Comparison of ENCODE assay signal across 9 mouse cellular contexts in genomic region chr13:78197286-78197818, GRCm38 (mm10). TPM values are rescaled to one million over a fixed set of nuclear protein-coding genes. Genes with fewer than 3 reads are reported as not detected.
A peak's percentile ranks its signal among the peaks of the same experiment; 100 is the strongest.
DNase-seq lines count a peak whose midpoint lies in the region; ATAC-seq and TF ChIP-seq lines count a peak whose summit lies in the region.
"Had no signal": no experiment of that assay in that cellular context is flagged by ENCODE, and none has a peak within 500 bp of the region (broad histone marks: within the 10 kb centered on the region; RNA-seq: fewer than 3 reads in every experiment).

No protein-coding gene starts in this region.

- peaks cover 67% of the 10 kb centered on the region for H3K27me3 ChIP-seq in heart, postnatal 0 days (ENCODE audit: control insufficient read depth, insufficient read depth, low read length)
- H3K27me3 ChIP-seq in forebrain, embryonic 15.5 days = no peaks in the 10 kb centered on the region
- H3K27me3 ChIP-seq in liver, postnatal 0 days (ENCODE audit: insufficient read depth, low read length) = peaks cover 83% of the 10 kb centered on the region
- H3K27me3 ChIP-seq: Patski had no signal

- DNase-seq in heart, postnatal 0 days (ENCODE audit: low spot score) = no peak
- DNase-seq in heart, adult 18-20 months = no peak
- DNase-seq in NIH3T3 (ENCODE audit: low read depth) (peak; percentile 40), adipocyte (ENCODE audit: low spot score) (no peak)
- DNase-seq in liver, postnatal 0 days = no peak
- no peak for DNase-seq in ovary, postnatal 36 days (ENCODE audit: low spot score)
- no peak for DNase-seq in ovary, postnatal 10 days (ENCODE audit: low spot score)

- H3K9ac ChIP-seq in heart, postnatal 0 days (replicated peaks; ENCODE audit: low read depth, low read length) = peak overlapping the region; percentile 62; the same call in 1 of the 2 replicates
- peak overlapping the region; percentile 99 for H3K9ac ChIP-seq in forebrain, embryonic 15.5 days (replicated peaks)
- no peak overlapping the region for H3K9ac ChIP-seq in liver, postnatal 0 days (replicated peaks)

- no peaks in the 10 kb centered on the region for H3K9me3 ChIP-seq in heart, postnatal 0 days (replicated peaks; ENCODE audit: control insufficient read depth, low read length)
- no peaks in the 10 kb centered on the region for H3K9me3 ChIP-seq in forebrain, embryonic 15.5 days
- no peaks in the 10 kb centered on the region for H3K9me3 ChIP-seq in liver, postnatal 0 days (ENCODE audit: low read length)

- H3K36me3 ChIP-seq in heart, postnatal 0 days (replicated peaks; ENCODE audit: control insufficient read depth, insufficient read depth, low read length) = no peaks in the 10 kb centered on the region
- no peaks in the 10 kb centered on the region for H3K36me3 ChIP-seq in forebrain, embryonic 15.5 days
- no peaks in the 10 kb centered on the region for H3K36me3 ChIP-seq in liver, postnatal 0 days (replicated peaks; ENCODE audit: insufficient read depth, low read length)

- no peak overlapping the region for H3K27ac ChIP-seq in heart, postnatal 0 days (ENCODE audit: low read depth)
- peak overlapping the region; percentile 100 for H3K27ac ChIP-seq in forebrain, embryonic 15.5 days (replicated peaks)
- H3K27ac ChIP-seq in liver, postnatal 0 days (ENCODE audit: low read depth) = no peak overlapping the region

- peak overlapping the region; percentile 99 for H3K4me2 ChIP-seq in heart, postnatal 0 days (ENCODE audit: low read depth, low read length)
- peak overlapping the region; percentile 71 for H3K4me2 ChIP-seq in forebrain, embryonic 15.5 days (replicated peaks)
- H3K4me2 ChIP-seq in liver, postnatal 0 days (ENCODE audit: low read depth, low read length) = peak overlapping the region; percentile 84

- peaks cover 15% of the 10 kb centered on the region; the same call in 1 of the 2 replicates for H3K4me1 ChIP-seq in heart, postnatal 0 days (ENCODE audit: control insufficient read depth, insufficient read depth)
- H3K4me1 ChIP-seq in forebrain, embryonic 15.5 days = peaks cover 14% of the 10 kb centered on the region
- peaks cover 3% of the 10 kb centered on the region; the same call in 1 of the 2 replicates for H3K4me1 ChIP-seq in liver, postnatal 0 days (ENCODE audit: insufficient read depth)

- TF ChIP-seq EP300 in heart, postnatal 0 days (IDR thresholded peaks at IDR 0.05; ENCODE audit: low read depth) = no peak
- TF ChIP-seq EP300 in liver, postnatal 0 days (IDR thresholded peaks at IDR 0.05; ENCODE audit: low read depth) = no peak

- peak overlapping the region; percentile 73 for H3K4me3 ChIP-seq in heart, postnatal 0 days (ENCODE audit: low read depth, low read length)
- peak overlapping the region; percentile 89 for H3K4me3 ChIP-seq in forebrain, embryonic 15.5 days
- peak overlapping the region; percentile 58 for H3K4me3 ChIP-seq in liver, postnatal 0 days (ENCODE audit: low read depth, low read length)

- no peak for ATAC-seq in heart, postnatal 0 days (ENCODE audit: insufficient read depth, low read depth)
- no peak for ATAC-seq in forebrain, embryonic 15.5 days (replicated peaks)
- ATAC-seq in liver, postnatal 0 days = no peak

- WGBS in heart, postnatal 0 days = 13% methylated on average over 9 of the region's 9 CpGs
- WGBS in forebrain, embryonic 15.5 days = under 1% methylated on average over 9 of the region's 9 CpGs
- 1% methylated on average over 9 of the region's 9 CpGs for WGBS in liver, postnatal 0 days (ENCODE audit: insufficient replicate concordance)

- TF ChIP-seq CTCF in heart, postnatal 0 days (IDR thresholded peaks at IDR 0.05; ENCODE audit: low read depth) = no peak
- TF ChIP-seq CTCF in liver, postnatal 0 days (IDR thresholded peaks at IDR 0.05; ENCODE audit: low read depth) = no peak

RNA-seq across cellular contexts. Expression of gene Nr2f1, which starts 2.2 kb away (rescaled TPM):
- total RNA-seq in heart, postnatal 0 days (2014; rRNA removed; ENCODE audit: low replicate concordance) = 11.4 and 11.6 TPM in 2 replicates
- 2.0 and 2.3 TPM in 2 replicates for polyA plus RNA-seq in heart, postnatal 0 days (2015; fragmentation: Nextera tagmentation; extraction: Ambion mirVana)
- 1 to 10 TPM; 2.1 to 2.6 TPM for total RNA-seq in heart, adult 18-20 months (2021)
- 77.7 and 88.5 TPM in 2 replicates for polyA plus RNA-seq in forebrain, embryonic 15.5 days (2015; fragmentation: Nextera tagmentation; extraction: Ambion mirVana)
- 0.36 and 0.52 TPM in 2 replicates for polyA plus RNA-seq in liver, postnatal 0 days (2015; fragmentation: Nextera tagmentation; extraction: Ambion mirVana)

Comparison
In these comparisons a context has a peak if more than half of its experiments do, and no peak if none do; other contexts are left out.
1. RNA of gene Nr2f1, which starts 2.2 kb away (polyA plus RNA-seq): 77.7 to 88.5 TPM in forebrain, embryonic 15.5 days; 2.0 to 2.3 TPM in heart, postnatal 0 days and 0.36 to 0.52 TPM in liver, postnatal 0 days; every median in the first group is over 10 times any median in the second.
2. Peak in every context shown above with its lines, with median percentiles within 50 percentile points of each other: H3K4me2 ChIP-seq and H3K4me3 ChIP-seq.